Mouse (Mus musculus) limb, embryonic 11.5 days (tissue): ENCODE results near the gene Gm6904. TPM values are rescaled to one million over a fixed set of nuclear protein-coding genes. Genes with fewer than 3 reads are reported as not detected.

Experiments used
- ATAC-seq: fragments of 200-750 bp; cut with Nextera tagmentation; 2 replicates; pipeline ENCODE4 v1.8.0; 2017; ENCODE audit warnings: low read depth; ENCODE audit not compliant: insufficient number of reproducible peaks, low FRiP score, low TSS enrichment
- DNase-seq: peaks from one replicate; pipeline ENCODE4 v3.0.0-alpha.2; 2015; ENCODE audit warnings: low spot score
- H3K27ac ChIP-seq: fragments of 300-500 bp; sonication (generic); replicated peaks from 2 replicates; pipeline ENCODE4 v1.5.1; 2014; ENCODE audit warnings: low read depth, mild to moderate bottlenecking, low read length
- H3K27me3 ChIP-seq: fragments of 300-500 bp; sonication (generic); 2 replicates; pipeline ENCODE4 v1.6.1; 2014; ENCODE audit warnings: mild to moderate bottlenecking, low read length, mixed read lengths; ENCODE audit not compliant: control insufficient read depth, insufficient read depth
- H3K36me3 ChIP-seq: fragments of 300-500 bp; sonication (generic); 2 replicates; pipeline ENCODE4 v1.6.1; 2014; ENCODE audit warnings: mild to moderate bottlenecking, low read length, moderate library complexity, mixed read lengths; ENCODE audit not compliant: control insufficient read depth, insufficient read depth
- H3K4me1 ChIP-seq: fragments of 300-500 bp; sonication (generic); 2 replicates; pipeline ENCODE4 v1.6.1; 2014; ENCODE audit warnings: low read length, mixed read lengths; ENCODE audit not compliant: control insufficient read depth, insufficient read depth
- H3K4me2 ChIP-seq: fragments of 300-500 bp; sonication (generic); 2 replicates; pipeline ENCODE4 v1.6.1; 2014; ENCODE audit warnings: low read depth, mild to moderate bottlenecking, moderate library complexity; ENCODE audit not compliant: severe bottlenecking
- H3K4me3 ChIP-seq: fragments of 300-500 bp; sonication (generic); 2 replicates; pipeline ENCODE4 v1.5.1; 2014; ENCODE audit warnings: low read depth, low read length
- H3K9ac ChIP-seq: fragments of 300-500 bp; sonication (generic); 2 replicates; pipeline ENCODE4 v1.6.1; 2014; ENCODE audit warnings: mild to moderate bottlenecking, low read length
- H3K9me3 ChIP-seq: fragments of 300-500 bp; sonication (generic); 2 replicates; pipeline ENCODE4 v1.6.1; 2016; ENCODE audit warnings: low read length; ENCODE audit not compliant: control insufficient read depth
- WGBS: fragments of 180-500 bp; shearing (Covaris S2); extraction: QIAGEN DNeasy Blood & Tissue Kit; methylation state at CpG from one replicate; pipeline ENCODE4 v1.1.7; 2014; 5-methylcytosine and 5-hydroxymethylcytosine counted together
- polyA plus RNA-seq: library from polyadenylated mRNA; unstranded; fragments of >200 nt; fragmentation: Nextera tagmentation; extraction: Ambion mirVana; gene quantifications from 2 replicates; pipeline ENCODE4 v1.2.1, GENCODE M21; 2014

Gm6904 gene
- polyA plus RNA-seq, 1 experiment from 2014 or later, result not detected

- Histone ChIP-seq H3K9ac (peak within 1 kb of the TSS; percentile 98), H3K4me3 (peak within 1 kb of the TSS; percentile 87), H3K4me1 (peaks cover 13% of the 10 kb centered on the region; the same call in 1 of the 2 replicates), H3K27me3 (no peaks in the 10 kb centered on the region), H3K27ac (peak within 1 kb of the TSS; percentile 97), H3K4me2 (peak within 1 kb of the TSS; percentile 72), H3K9me3 (no peaks in the 10 kb centered on the region), H3K36me3 (no peaks in the 10 kb centered on the region)
- ATAC-seq, result peak; percentile 96
- peak; percentile 96 for DNase-seq
- WGBS, result under 1% methylated on average over 89 of the region's 96 CpGs
Measured at GRCm38 (mm10) chr14:59200711-59201603, 59.1 kb downstream of the Gm6904 start, which contains the start of gene Rcbtb1. Gene Rcbtb1 (plus strand): TSS chr14:59201209.

Other genes starting within 250 kb of the Gm6904 start
- not detected in 2 replicates for gene 1700129C05Rik, start 117.3 kb downstream of the Gm6904 start, polyA plus RNA-seq
- gene Gm5142, start 81.5 kb downstream of the Gm6904 start, polyA plus RNA-seq, result not detected in 2 replicates
- 117 and 127 TPM in 2 replicates for gene Rcbtb1, start 59.0 kb downstream of the Gm6904 start, polyA plus RNA-seq
- gene Phf11a, start 37.3 kb upstream of the Gm6904 start, polyA plus RNA-seq, result not detected in 2 replicates
- not detected in 2 replicates for gene Phf11b, start 81.1 kb upstream of the Gm6904 start, polyA plus RNA-seq
- gene Phf11d, start 105.3 kb upstream of the Gm6904 start, polyA plus RNA-seq, result 0.17 and 0.39 TPM in 2 replicates
- 0.91 and 1.3 TPM in 2 replicates for gene Phf11c, start 135.2 kb upstream of the Gm6904 start, polyA plus RNA-seq
- 13.5 and 14.1 TPM in 2 replicates for gene Setdb2, start 180.7 kb upstream of the Gm6904 start, polyA plus RNA-seq
- 52.5 and 53.0 TPM in 2 replicates for gene Cab39l, start 180.8 kb upstream of the Gm6904 start, polyA plus RNA-seq